Mouse (Mus musculus): ENCODE results near the gene Car3.

DNA sequence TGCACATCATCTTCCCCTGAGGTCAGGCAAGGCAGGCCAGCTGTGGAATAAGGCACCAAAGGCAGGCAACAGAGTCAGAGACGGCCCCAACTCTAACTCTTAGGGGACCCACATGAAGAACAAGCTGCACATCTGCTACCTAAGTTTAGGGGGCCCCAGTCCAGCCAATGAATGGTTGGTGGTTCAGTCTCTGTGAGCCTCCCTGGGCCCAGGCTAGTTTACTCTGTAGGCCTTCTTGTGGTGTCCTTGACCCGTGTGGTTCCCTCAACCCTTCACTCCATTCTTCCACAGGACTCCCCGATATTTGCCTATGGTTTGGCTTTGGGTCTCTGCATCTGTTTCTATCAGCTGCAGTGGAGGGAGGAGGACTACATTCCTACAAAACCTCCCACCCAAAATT, 40.1 kb downstream of the Car3 start:
- no peak for TF ChIP-seq CTCF (conservative IDR thresholded peaks at IDR 0.05; ENCODE audit: low read length)
- no peak for TF ChIP-seq NANOG (IDR thresholded peaks at IDR 0.05; ENCODE audit: borderline replicate concordance, low read length)
- TF ChIP-seq POU5F1 (IDR thresholded peaks at IDR 0.05; ENCODE audit: borderline replicate concordance, low read length): no peak
